Mouse (Mus musculus) stomach, postnatal 0 days (tissue): ENCODE results near the gene Fam131a. TPM values are rescaled to one million over a fixed set of nuclear protein-coding genes. Genes with fewer than 3 reads are reported as not detected.

Experiments
- ATAC-seq: fragments of 200-750 bp; cut with Nextera tagmentation; 2 replicates; pipeline ENCODE4 v1.8.0; 2017; ENCODE audit not compliant: low FRiP score, low TSS enrichment
- DNase-seq: peaks from one replicate; pipeline ENCODE4 v3.0.0-alpha.2; 2016; ENCODE audit warnings: low spot score
- H3K27ac ChIP-seq: fragments of 300-500 bp; sonication (generic); replicated peaks from 2 replicates; pipeline ENCODE4 v1.5.1; 2014; ENCODE audit warnings: mild to moderate bottlenecking, control low read depth
- H3K27me3 ChIP-seq: fragments of 300-500 bp; sonication (generic); 2 replicates; pipeline ENCODE4 v1.6.1; 2014; ENCODE audit warnings: low read length; ENCODE audit not compliant: control insufficient read depth, insufficient read depth
- H3K36me3 ChIP-seq: fragments of 300-500 bp; sonication (generic); 2 replicates; pipeline ENCODE4 v1.6.1; 2014; ENCODE audit warnings: low read length, mixed read lengths; ENCODE audit not compliant: control insufficient read depth, insufficient read depth
- H3K4me1 ChIP-seq: fragments of 300-500 bp; sonication (generic); replicated peaks from 2 replicates; pipeline ENCODE4 v1.6.1; 2014; ENCODE audit warnings: antibody characterized with exemption; ENCODE audit not compliant: control insufficient read depth, insufficient read depth
- H3K4me2 ChIP-seq: fragments of 300-500 bp; sonication (generic); replicated peaks from 2 replicates; pipeline ENCODE4 v1.6.1; 2014; ENCODE audit warnings: low read depth, mild to moderate bottlenecking, control low read depth, moderate library complexity
- H3K4me3 ChIP-seq: fragments of 300-500 bp; sonication (generic); 2 replicates; pipeline ENCODE4 v1.5.1; 2014; ENCODE audit warnings: low read depth, low read length, control low read depth
- H3K9ac ChIP-seq: fragments of 300-500 bp; sonication (generic); 2 replicates; pipeline ENCODE4 v1.6.1; 2014; ENCODE audit warnings: mild to moderate bottlenecking, low read length, control low read depth, mixed read lengths
- H3K9me3 ChIP-seq: fragments of 300-500 bp; sonication (generic); 2 replicates; pipeline ENCODE4 v1.6.1; 2016; ENCODE audit warnings: low read length; ENCODE audit not compliant: control insufficient read depth
- CTCF ChIP-seq: IDR thresholded peaks from 2 replicates; pipeline ENCODE4 v1.5.1; 2016; ENCODE audit warnings: antibody characterized with exemption, low read depth, mild to moderate bottlenecking, moderate library complexity
- EP300 ChIP-seq: optimal IDR thresholded peaks from 2 replicates; pipeline ENCODE3; 2016; ENCODE audit warnings: antibody characterized with exemption
- WGBS: fragments of 180-500 bp; shearing (Covaris S2); extraction: QIAGEN DNeasy Blood & Tissue Kit; methylation state at CpG from one replicate; pipeline ENCODE4 v1.1.7; 2014; 5-methylcytosine and 5-hydroxymethylcytosine counted together
- polyA plus RNA-seq: library from polyadenylated mRNA; unstranded; fragments of >200 nt; fragmentation: Nextera tagmentation; extraction: Ambion mirVana; gene quantifications from 2 replicates; pipeline ENCODE4 v1.2.1, GENCODE M21; 2015

Gene Fam131a
- polyA plus RNA-seq, 1 experiment from 2014 or later, result 6.7 TPM

GRCm38 (mm10) chr16:20715566-20715965, 22.5 kb downstream of the Fam131a start:
- no peak for ATAC-seq
- H3K4me2 ChIP-seq, result peak overlapping the region; percentile 91
- no peak for DNase-seq
- no peaks in the 10 kb centered on the region for H3K36me3 ChIP-seq
- peak overlapping the region; percentile 66 for H3K4me3 ChIP-seq
- 3% methylated on average over 8 of the region's 12 CpGs for WGBS
- no peaks in the 10 kb centered on the region for H3K27me3 ChIP-seq
- peak overlapping the region; percentile 74 for H3K9ac ChIP-seq
- no peaks in the 10 kb centered on the region for H3K9me3 ChIP-seq
- peaks cover 3% of the 10 kb centered on the region; the same call in 1 of the 2 replicates for H3K4me1 ChIP-seq
- H3K27ac ChIP-seq, result peak overlapping the region; percentile 97
- no peak for TF ChIP-seq EP300

DNA sequence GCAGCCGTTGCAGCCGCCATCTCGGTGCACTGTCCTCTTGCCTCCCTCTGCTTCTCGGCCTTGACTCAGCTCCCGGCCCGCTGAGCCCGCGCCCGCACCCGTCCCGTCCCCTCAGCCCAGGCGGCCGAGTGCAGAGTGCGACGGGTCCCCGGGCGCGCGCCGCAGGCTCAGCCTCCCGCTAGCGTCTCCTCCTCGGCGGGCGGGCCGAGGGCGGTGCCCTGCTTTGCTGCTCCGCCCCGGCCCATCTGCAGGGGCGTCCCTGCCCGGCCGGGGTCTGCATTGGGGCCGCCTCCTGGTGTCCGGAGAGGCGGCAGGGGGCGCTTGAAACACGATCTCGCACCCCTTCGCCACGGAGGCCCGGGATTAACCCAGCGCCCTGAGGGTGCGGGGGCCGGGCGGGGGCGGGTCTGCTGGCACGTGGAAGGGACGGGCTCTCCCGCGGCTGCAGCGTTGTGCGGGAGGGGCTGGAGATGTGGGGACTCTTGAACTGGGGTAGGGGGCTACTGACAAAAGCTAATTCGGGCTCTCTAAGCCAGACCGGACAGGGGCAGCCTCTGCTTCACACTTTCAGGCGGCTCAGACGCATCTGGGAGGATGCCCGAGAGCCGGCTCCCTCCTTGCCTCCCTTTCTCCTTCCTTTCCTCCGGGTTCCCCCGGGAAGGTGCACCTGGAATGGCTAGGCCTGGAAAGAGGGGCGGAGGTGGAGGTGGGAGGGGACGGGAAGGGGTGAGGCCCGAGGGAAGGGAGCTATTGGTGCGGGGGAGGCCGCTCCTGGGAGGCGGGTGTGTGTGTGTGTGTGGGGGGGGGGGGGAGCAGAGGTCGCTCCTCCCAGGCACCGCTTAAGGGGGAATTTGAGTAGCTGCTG, 23.2 kb downstream of the Fam131a start:
- H3K27ac ChIP-seq, result peak overlapping the region; percentile 97
- peak overlapping the region; percentile 74 for H3K9ac ChIP-seq
- H3K27me3 ChIP-seq, result no peaks in the 10 kb centered on the region
- H3K36me3 ChIP-seq, result no peaks in the 10 kb centered on the region
- WGBS, result under 1% methylated on average over 62 of the region's 68 CpGs
- peak overlapping the region; percentile 91 for H3K4me2 ChIP-seq
- peak overlapping the region; percentile 66 for H3K4me3 ChIP-seq
- peak; percentile 91 for DNase-seq
- peak; percentile 64 for ATAC-seq
- H3K9me3 ChIP-seq, result no peaks in the 10 kb centered on the region
- H3K4me1 ChIP-seq, result peaks cover 3% of the 10 kb centered on the region; the same call in 1 of the 2 replicates
- TF ChIP-seq CTCF (peak; percentile 62), EP300 (peak; percentile 25)

DNA sequence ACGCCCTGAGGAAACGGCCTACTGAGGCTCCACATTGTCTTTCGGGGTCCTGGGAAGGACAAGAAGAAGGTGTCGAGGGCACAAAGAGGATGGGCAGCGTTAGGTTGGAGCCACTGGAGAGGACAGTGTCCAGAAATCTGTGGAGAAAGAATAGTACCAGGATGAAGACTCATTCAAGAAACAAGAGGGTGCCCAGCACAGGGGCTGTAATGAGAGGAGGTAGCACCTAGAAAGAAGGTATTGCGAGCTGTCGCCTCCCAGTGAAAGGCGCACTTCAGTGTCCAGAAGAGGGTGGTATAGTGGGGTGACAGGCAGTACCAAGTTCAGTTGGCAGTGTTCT, 23.8 kb downstream of the Fam131a start:
- no peaks in the 10 kb centered on the region for H3K9me3 ChIP-seq
- H3K4me3 ChIP-seq, result peak overlapping the region; percentile 66
- H3K36me3 ChIP-seq, result no peaks in the 10 kb centered on the region
- no peaks in the 10 kb centered on the region for H3K27me3 ChIP-seq
- H3K4me1 ChIP-seq, result peaks cover 3% of the 10 kb centered on the region; the same call in 1 of the 2 replicates
- peak overlapping the region; percentile 97 for H3K27ac ChIP-seq
- TF ChIP-seq EP300, result no peak
- peak overlapping the region; percentile 91 for H3K4me2 ChIP-seq
- peak overlapping the region; percentile 74 for H3K9ac ChIP-seq
- ATAC-seq, result no peak
- DNase-seq, result no peak
- under 1% methylated on average over 8 of the region's 8 CpGs for WGBS

- H3K4me1 ChIP-seq, result peaks cover 3% of the 10 kb centered on the region; the same call in 1 of the 2 replicates
- H3K4me3 ChIP-seq, result peak within 1 kb of the TSS; percentile 66
- no peaks in the 10 kb centered on the region for H3K27me3 ChIP-seq
- H3K27ac ChIP-seq, result peak within 1 kb of the TSS; percentile 97
- ATAC-seq (peak; percentile 90), DNase-seq (peak; percentile 98)
- no peaks in the 10 kb centered on the region; the same call in 1 of the 2 replicates for H3K36me3 ChIP-seq
- under 1% methylated on average over 62 of the region's 62 CpGs for WGBS
- H3K9me3 ChIP-seq, result no peaks in the 10 kb centered on the region
- peak within 1 kb of the TSS; percentile 91 for H3K4me2 ChIP-seq
- peak within 1 kb of the TSS; percentile 74 for H3K9ac ChIP-seq
- TF ChIP-seq EP300 (no peak), CTCF (peak; percentile 80)
These were observed 24.3 kb downstream of the Fam131a start, which contains the start of the genes Polr2h and Clcn2 for GRCm38 (mm10) chr16:20717181-20717977. Gene Polr2h, plus strand, starts transcription at chr16:20717665. Gene Clcn2, minus strand, starts transcription at chr16:20717746.

DNA sequence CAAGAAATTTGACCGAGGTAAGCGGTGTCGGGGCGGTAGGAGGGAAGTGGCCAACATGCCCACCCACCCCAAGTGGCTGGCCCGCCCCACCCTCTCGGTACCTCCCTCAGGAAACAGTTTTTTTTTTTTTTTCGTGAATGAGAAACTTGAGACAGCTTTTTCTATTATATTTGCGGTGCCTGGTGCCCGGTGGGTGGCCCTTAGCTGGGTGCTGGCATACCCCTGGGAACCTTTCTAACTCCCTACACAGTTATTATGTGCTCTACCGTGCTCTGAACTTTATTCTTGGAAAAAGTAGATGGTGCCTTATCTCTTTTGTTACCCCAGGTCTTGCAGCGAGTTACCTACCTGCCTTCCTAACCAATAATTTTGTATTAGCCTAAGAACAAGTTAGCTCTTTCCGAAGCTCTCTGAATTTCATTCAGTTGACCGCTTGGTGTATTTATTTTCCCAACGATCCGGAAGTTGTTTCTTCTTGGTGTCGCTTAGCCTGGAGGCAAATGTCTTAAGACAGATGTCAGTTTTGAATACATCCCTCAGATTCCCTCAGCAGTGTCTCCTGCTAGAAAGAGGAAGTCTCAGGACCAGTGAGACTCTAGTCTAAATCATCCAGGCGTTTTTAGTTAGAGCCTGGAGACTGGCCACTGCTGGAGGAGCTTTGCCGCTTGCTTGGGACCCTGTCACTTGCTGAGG, 25.1 kb downstream of the Fam131a start:
- peaks cover 3% of the 10 kb centered on the region; the same call in 1 of the 2 replicates for H3K4me1 ChIP-seq
- peak overlapping the region; percentile 97 for H3K27ac ChIP-seq
- WGBS, result under 1% methylated on average over 18 of the region's 18 CpGs
- H3K27me3 ChIP-seq, result no peaks in the 10 kb centered on the region
- H3K4me2 ChIP-seq, result peak overlapping the region; percentile 91
- H3K9ac ChIP-seq, result peak overlapping the region; percentile 61
- H3K9me3 ChIP-seq, result no peaks in the 10 kb centered on the region
- peak overlapping the region; percentile 66 for H3K4me3 ChIP-seq
- no peak for TF ChIP-seq EP300
- TF ChIP-seq CTCF, result no peak
- H3K36me3 ChIP-seq, result no peaks in the 10 kb centered on the region; the same call in 1 of the 2 replicates
- no peak for DNase-seq
- ATAC-seq, result peak; percentile 6
